Mouse (Mus musculus): ENCODE measurements around the gene Fgfr2. TPM values are rescaled to one million over a fixed set of nuclear protein-coding genes. Genes with fewer than 3 reads are reported as not detected.

The Fgfr2 gene
- polyA plus RNA-seq, 1 experiment from 2014 or later, result 133 TPM

- H3K4me2 ChIP-seq (replicated peaks; ENCODE audit: low read depth, low read length), result no peak overlapping the region
- H3K4me3 ChIP-seq (ENCODE audit: low read length), result no peak overlapping the region
- H3K4me1 ChIP-seq (ENCODE audit: control insufficient read depth, insufficient read depth, low read length), result no peaks in the 10 kb centered on the region
- H3K27me3 ChIP-seq (ENCODE audit: control insufficient read depth, insufficient read depth, low read length), result peaks cover 3% of the 10 kb centered on the region; the same call in 1 of the 2 replicates
- ATAC-seq (ENCODE audit: low FRiP score, low TSS enrichment), result no peak
- H3K9me3 ChIP-seq (ENCODE audit: control insufficient read depth, low read length), result no peaks in the 10 kb centered on the region
- no peak overlapping the region for H3K27ac ChIP-seq (ENCODE audit: low read depth, low read length)
- 88% methylated on average over 2 of the region's 2 CpGs for WGBS
- no peaks in the 10 kb centered on the region for H3K36me3 ChIP-seq (ENCODE audit: control insufficient read depth, insufficient read depth, low read length)
- no peak overlapping the region for H3K9ac ChIP-seq (ENCODE audit: low read depth, low read length)
These were observed 1306.5 kb downstream of the Fgfr2 start for GRCm38 (mm10) chr7:131816641-131817040.

- Histone ChIP-seq H3K4me3 (ENCODE audit: low read length) (no peak overlapping the region), H3K36me3 (ENCODE audit: control insufficient read depth, insufficient read depth, low read length) (no peaks in the 10 kb centered on the region), H3K4me2 (replicated peaks; ENCODE audit: low read depth, low read length) (no peak overlapping the region), H3K27me3 (ENCODE audit: control insufficient read depth, insufficient read depth, low read length) (no peaks in the 10 kb centered on the region), H3K9ac (ENCODE audit: low read depth, low read length) (no peak overlapping the region), H3K4me1 (ENCODE audit: control insufficient read depth, insufficient read depth, low read length) (no peaks in the 10 kb centered on the region), H3K9me3 (ENCODE audit: control insufficient read depth, low read length) (no peaks in the 10 kb centered on the region), H3K27ac (ENCODE audit: low read depth, low read length) (no peak overlapping the region)
- WGBS, result 86% methylated on average over 6 of the region's 6 CpGs
- ATAC-seq (ENCODE audit: low FRiP score, low TSS enrichment), result no peak
These were observed 1311.0 kb downstream of the Fgfr2 start for GRCm38 (mm10) chr7:131812116-131812515.

- H3K9me3 ChIP-seq (ENCODE audit: control insufficient read depth, low read length), result no peaks in the 10 kb centered on the region
- 62% methylated on average over 4 of the region's 4 CpGs for WGBS
- no peaks in the 10 kb centered on the region for H3K4me1 ChIP-seq (ENCODE audit: control insufficient read depth, insufficient read depth, low read length)
- H3K27me3 ChIP-seq (ENCODE audit: control insufficient read depth, insufficient read depth, low read length), result no peaks in the 10 kb centered on the region
- no peak for ATAC-seq (ENCODE audit: low FRiP score, low TSS enrichment)
- H3K4me2 ChIP-seq (replicated peaks; ENCODE audit: low read depth, low read length), result no peak overlapping the region
- H3K36me3 ChIP-seq (ENCODE audit: control insufficient read depth, insufficient read depth, low read length), result no peaks in the 10 kb centered on the region
- no peak overlapping the region for H3K27ac ChIP-seq (ENCODE audit: low read depth, low read length)
- H3K4me3 ChIP-seq (ENCODE audit: low read length), result no peak overlapping the region
- H3K9ac ChIP-seq (ENCODE audit: low read depth, low read length), result no peak overlapping the region
These were observed 1312.2 kb downstream of the Fgfr2 start for GRCm38 (mm10) chr7:131810916-131811315.

- WGBS, result 17% methylated on average over 5 of the region's 5 CpGs
- Histone ChIP-seq H3K36me3 (ENCODE audit: control insufficient read depth, insufficient read depth, low read length) (no peaks in the 10 kb centered on the region), H3K27me3 (ENCODE audit: control insufficient read depth, insufficient read depth, low read length) (no peaks in the 10 kb centered on the region), H3K9me3 (ENCODE audit: control insufficient read depth, low read length) (no peaks in the 10 kb centered on the region), H3K4me3 (ENCODE audit: low read length) (no peak overlapping the region), H3K9ac (ENCODE audit: low read depth, low read length) (no peak overlapping the region), H3K27ac (ENCODE audit: low read depth, low read length) (no peak overlapping the region), H3K4me1 (ENCODE audit: control insufficient read depth, insufficient read depth, low read length) (no peaks in the 10 kb centered on the region), H3K4me2 (replicated peaks; ENCODE audit: low read depth, low read length) (no peak overlapping the region)
- ATAC-seq (ENCODE audit: low FRiP score, low TSS enrichment), result no peak
These were observed 1313.5 kb downstream of the Fgfr2 start for GRCm38 (mm10) chr7:131809584-131810181.

- no peak for ATAC-seq (ENCODE audit: low FRiP score, low TSS enrichment)
- no peaks in the 10 kb centered on the region for H3K9me3 ChIP-seq (ENCODE audit: control insufficient read depth, low read length)
- H3K4me2 ChIP-seq (replicated peaks; ENCODE audit: low read depth, low read length), result no peak overlapping the region
- H3K27me3 ChIP-seq (ENCODE audit: control insufficient read depth, insufficient read depth, low read length), result no peaks in the 10 kb centered on the region
- no peak overlapping the region for H3K9ac ChIP-seq (ENCODE audit: low read depth, low read length)
- H3K4me3 ChIP-seq (ENCODE audit: low read length), result no peak overlapping the region
- no peaks in the 10 kb centered on the region for H3K4me1 ChIP-seq (ENCODE audit: control insufficient read depth, insufficient read depth, low read length)
- no peaks in the 10 kb centered on the region for H3K36me3 ChIP-seq (ENCODE audit: control insufficient read depth, insufficient read depth, low read length)
- H3K27ac ChIP-seq (ENCODE audit: low read depth, low read length), result no peak overlapping the region
- 8% methylated on average over 2 of the region's 2 CpGs for WGBS
These were observed 1315.9 kb downstream of the Fgfr2 start for GRCm38 (mm10) chr7:131807257-131807656.

- Histone ChIP-seq H3K4me3 (ENCODE audit: low read length) (no peak overlapping the region), H3K27ac (ENCODE audit: low read depth, low read length) (no peak overlapping the region), H3K9me3 (ENCODE audit: control insufficient read depth, low read length) (no peaks in the 10 kb centered on the region), H3K27me3 (ENCODE audit: control insufficient read depth, insufficient read depth, low read length) (no peaks in the 10 kb centered on the region), H3K4me2 (replicated peaks; ENCODE audit: low read depth, low read length) (no peak overlapping the region), H3K36me3 (ENCODE audit: control insufficient read depth, insufficient read depth, low read length) (no peaks in the 10 kb centered on the region), H3K9ac (ENCODE audit: low read depth, low read length) (no peak overlapping the region), H3K4me1 (ENCODE audit: control insufficient read depth, insufficient read depth, low read length) (peaks cover 7% of the 10 kb centered on the region; the same call in 1 of the 2 replicates)
- ATAC-seq (ENCODE audit: low FRiP score, low TSS enrichment), result no peak
- WGBS, result 74% methylated on average over 9 of the region's 9 CpGs
These were observed 1317.5 kb downstream of the Fgfr2 start for GRCm38 (mm10) chr7:131805525-131806202.

- Histone ChIP-seq H3K27ac (ENCODE audit: low read depth, low read length) (no peak overlapping the region), H3K4me2 (replicated peaks; ENCODE audit: low read depth, low read length) (no peak overlapping the region), H3K36me3 (ENCODE audit: control insufficient read depth, insufficient read depth, low read length) (no peaks in the 10 kb centered on the region), H3K27me3 (ENCODE audit: control insufficient read depth, insufficient read depth, low read length) (no peaks in the 10 kb centered on the region), H3K9ac (ENCODE audit: low read depth, low read length) (no peak overlapping the region), H3K9me3 (ENCODE audit: control insufficient read depth, low read length) (no peaks in the 10 kb centered on the region), H3K4me3 (ENCODE audit: low read length) (no peak overlapping the region), H3K4me1 (ENCODE audit: control insufficient read depth, insufficient read depth, low read length) (peaks cover 9% of the 10 kb centered on the region; the same call in 1 of the 2 replicates)
- 0 out of 2 replicates have a peak, but pooled peaks have one; percentile 46 for ATAC-seq (ENCODE audit: low FRiP score, low TSS enrichment)
- WGBS, result 17% methylated on average over 6 of the region's 6 CpGs
These were observed 1322.6 kb downstream of the Fgfr2 start for GRCm38 (mm10) chr7:131800416-131801045.

- peaks cover 9% of the 10 kb centered on the region; the same call in 1 of the 2 replicates for H3K4me1 ChIP-seq (ENCODE audit: control insufficient read depth, insufficient read depth, low read length)
- no peak overlapping the region for H3K9ac ChIP-seq (ENCODE audit: low read depth, low read length)
- no peaks in the 10 kb centered on the region for H3K27me3 ChIP-seq (ENCODE audit: control insufficient read depth, insufficient read depth, low read length)
- H3K36me3 ChIP-seq (ENCODE audit: control insufficient read depth, insufficient read depth, low read length), result no peaks in the 10 kb centered on the region
- no peaks in the 10 kb centered on the region for H3K9me3 ChIP-seq (ENCODE audit: control insufficient read depth, low read length)
- no peak overlapping the region for H3K4me3 ChIP-seq (ENCODE audit: low read length)
- WGBS, result 74% methylated on average over 6 of the region's 6 CpGs
- no peak overlapping the region for H3K27ac ChIP-seq (ENCODE audit: low read depth, low read length)
- no peak overlapping the region for H3K4me2 ChIP-seq (replicated peaks; ENCODE audit: low read depth, low read length)
- ATAC-seq (ENCODE audit: low FRiP score, low TSS enrichment), result no peak
These were observed 1326.0 kb downstream of the Fgfr2 start for GRCm38 (mm10) chr7:131797161-131797560.

GRCm38 (mm10) chr7:131788595-131789206 lies 1334.4 kb downstream of the Fgfr2 start:
- Histone ChIP-seq H3K27ac (ENCODE audit: low read depth, low read length) (no peak overlapping the region), H3K9me3 (ENCODE audit: control insufficient read depth, low read length) (no peaks in the 10 kb centered on the region), H3K4me1 (ENCODE audit: control insufficient read depth, insufficient read depth, low read length) (no peaks in the 10 kb centered on the region), H3K27me3 (ENCODE audit: control insufficient read depth, insufficient read depth, low read length) (no peaks in the 10 kb centered on the region), H3K4me3 (ENCODE audit: low read length) (no peak overlapping the region), H3K36me3 (ENCODE audit: control insufficient read depth, insufficient read depth, low read length) (no peaks in the 10 kb centered on the region), H3K4me2 (replicated peaks; ENCODE audit: low read depth, low read length) (no peak overlapping the region), H3K9ac (ENCODE audit: low read depth, low read length) (no peak overlapping the region)
- ATAC-seq (ENCODE audit: low FRiP score, low TSS enrichment), result no peak
- WGBS, result 68% methylated on average over 10 of the region's 10 CpGs

Measured in kidney, embryonic 14.5 days (tissue).